Mouse (Mus musculus) bone marrow macrophage, adult 2 months (primary cell): ENCODE measurements at regions not wholly inside any gene's neighbourhood (a gene's known extent, or its start where the extent isn't known, plus 50 kb on each side); places are given as distances from the start of the nearest gene placed in this dataset.

Experiments used
- CTCF ChIP-seq: IDR thresholded peaks from 2 replicates; pipeline ENCODE4 v1.5.1; 2012; ENCODE audit warnings: low read depth, mild to moderate bottlenecking, low read length, moderate library complexity
- POLR2A ChIP-seq: IDR thresholded peaks from 2 replicates; pipeline ENCODE4 v1.6.1; 2012; ENCODE audit warnings: mild to moderate bottlenecking, low read depth, low read length, borderline replicate concordance

DNA sequence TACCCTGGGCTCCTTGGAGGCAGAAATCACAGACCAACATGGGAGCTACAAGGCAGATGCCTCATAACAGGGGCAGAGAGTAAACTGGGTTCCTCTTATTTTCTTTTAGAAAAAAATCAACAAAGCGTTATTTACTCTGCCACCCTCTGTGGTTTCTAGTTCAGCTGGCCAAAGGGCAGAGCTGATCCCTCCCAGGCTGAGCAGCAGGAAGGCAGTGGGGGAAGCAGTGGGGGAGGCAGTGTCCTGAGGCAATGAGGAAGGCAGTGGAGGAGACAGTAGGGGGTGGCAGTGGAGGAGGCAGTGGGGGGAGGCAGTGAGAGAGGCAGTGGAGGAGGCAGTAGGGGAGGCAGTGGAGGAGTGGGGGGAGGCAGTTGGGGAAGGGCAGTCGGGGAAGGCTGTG, 51.1 kb upstream of the Hes1 start:
- no peak for TF ChIP-seq CTCF
- no peak for TF ChIP-seq POLR2A
